ENCODE assay signal across 18 mouse cellular contexts in the genomic region with DNA sequence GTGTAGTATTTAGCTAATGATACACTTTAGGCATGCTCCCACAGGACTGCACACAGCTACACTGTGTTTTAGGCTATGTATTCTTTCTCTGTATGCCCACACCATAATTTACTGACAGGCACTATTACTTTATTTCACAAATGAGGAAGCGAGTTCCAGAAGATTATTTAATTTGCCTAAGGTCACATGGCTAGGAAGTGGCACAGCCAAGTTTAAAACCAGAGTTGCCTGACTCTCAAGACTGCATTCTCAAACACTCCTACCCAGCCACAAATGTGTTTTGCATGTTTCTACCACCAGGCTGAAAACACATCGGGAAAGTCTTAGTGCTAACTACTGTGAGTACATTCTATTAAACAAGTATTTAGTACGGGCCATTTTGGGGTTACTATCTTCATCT. TPM values are rescaled to one million over a fixed set of nuclear protein-coding genes. Genes with fewer than 3 reads are reported as not detected.
A peak's percentile ranks its signal among the peaks of the same experiment; 100 is the strongest.
DNase-seq lines count a peak whose midpoint lies in the region.
"Had no signal": no experiment of that assay in that cellular context is flagged by ENCODE, and none has a peak within 500 bp of the region (broad histone marks: within the 10 kb centered on the region; RNA-seq: fewer than 3 reads in every experiment).

No protein-coding gene starts in this region.

- no peak overlapping the region for H3K4me3 ChIP-seq in macrophage (ENCODE audit: inconsistent target)
- H3K4me3 ChIP-seq: embryonic facial prominence, embryonic 15.5 days; limb, embryonic 12.5 days; megakaryocyte, embryonic 14.5 days; midbrain, embryonic 15.5 days had no signal

- H3K27ac ChIP-seq in macrophage = peak overlapping the region; percentile 27; the same call in 1 of the 2 replicates
- H3K27ac ChIP-seq: embryonic facial prominence, embryonic 15.5 days; limb, embryonic 12.5 days; liver, embryonic 14.5 days; midbrain, embryonic 15.5 days had no signal

- DNase-seq in heart, adult 11 months = peak; percentile 70
- no peak for DNase-seq in heart, adult 8-10 months (ENCODE audit: low spot score)
- DNase-seq in spleen, postnatal 36 days (ENCODE audit: low spot score in 2 of 2) = peak; percentile 58 to 69
- DNase-seq in spleen, adult 12 weeks (ENCODE audit: low spot score) = no peak
- DNase-seq in kidney, postnatal 14 days = no peak
- no peak for DNase-seq in urinary bladder, postnatal 10 days (ENCODE audit: low spot score)
- no peak for DNase-seq in urinary bladder, postnatal 14 days (ENCODE audit: low spot score)
- DNase-seq: cerebellum, postnatal 10 days; heart, postnatal 36 days; kidney, postnatal 4 days; retina, postnatal 1 day; thymus, postnatal 4 days had no signal

- H3K79me2 ChIP-seq in macrophage (ENCODE audit: inconsistent target) = peaks cover 83% of the 10 kb centered on the region

- WGBS in macrophage (ENCODE audit: missing documents) = 16% methylated on average over 3 of the region's 3 CpGs

- no peaks in the 10 kb centered on the region for H3K36me3 ChIP-seq in macrophage (ENCODE audit: inconsistent target)
- H3K36me3 ChIP-seq: embryonic facial prominence, embryonic 15.5 days; limb, embryonic 12.5 days; midbrain, embryonic 15.5 days had no signal

RNA-seq across cellular contexts. Expression of gene Ppp1r13b, which starts 18.7 kb away (rescaled TPM):
- total RNA-seq in heart, adult 8-10 months (2022) = 10 to 100 TPM; 16.7 to 20.8 (median 18.6) TPM
- total RNA-seq in macrophage (2018; cell fraction: chromatin; rRNA removed) = 10 to 100 TPM in 18 of 26 experiments, 1 to 10 TPM in 8; 3.5 to 31.3 (median 17.4) TPM
- total RNA-seq in macrophage (2018; cell fraction: cytosol; rRNA removed) = 10 to 100 TPM in 16 of 26 experiments, 1 to 10 TPM in 10; 2.9 to 20.1 (median 10.6) TPM
- total RNA-seq in macrophage (2018; cell fraction: nucleus; rRNA removed) = 10 to 100 TPM in 19 of 26 experiments, 1 to 10 TPM in 7; 2.9 to 26.7 (median 13.9) TPM
- polyA plus RNA-seq in macrophage (2018) = 8.2 to 13.1 TPM (median 11.1 TPM) in 3 replicates

Comparison
In these comparisons a context has a peak if more than half of its experiments do, and no peak if none do; other contexts are left out.
1. DNase-seq: peak in heart, adult 11 months (single experiment) and spleen, postnatal 36 days (2 of 2); none in heart, adult 8-10 months (single experiment), spleen, adult 12 weeks (single experiment), kidney, postnatal 14 days (single experiment), urinary bladder, postnatal 10 days (single experiment) and urinary bladder, postnatal 14 days (single experiment).